Mouse (Mus musculus) CD4-positive, CD25-positive, alpha-beta regulatory T cell, adult 2 months (primary cell): ENCODE measurements around the gene Nrsn2.

Experiments used
- DNase-seq: peaks from one replicate; pipeline ENCODE4 v3.0.0-alpha.2; 2012; ENCODE audit warnings: low read depth, low spot score

Nrsn2 gene

DNA sequence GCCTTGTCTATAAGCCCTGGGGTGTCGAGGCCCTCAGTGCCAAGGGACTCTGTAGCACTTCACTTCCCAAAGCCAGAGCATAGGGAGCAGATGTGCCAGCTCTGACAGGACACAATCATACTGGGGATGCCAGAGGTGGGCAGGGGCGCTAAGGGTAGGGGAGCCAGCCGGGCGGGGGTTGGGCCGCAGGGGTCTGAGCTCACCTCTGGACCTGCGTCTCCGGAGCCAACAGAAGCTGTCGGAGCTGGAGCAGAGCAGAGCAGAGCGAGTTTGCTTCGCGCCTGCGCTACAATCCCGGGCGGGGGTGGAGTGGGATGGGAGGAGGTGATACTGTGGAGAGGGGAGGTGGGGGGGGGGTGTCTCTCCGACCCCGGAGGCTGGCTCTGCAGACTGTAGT, at the start of gene Nrsn2:
Gene Nrsn2, minus strand, starts transcription at position 294 of the 397 bp plus-strand sequence.
- no peak for DNase-seq

DNA sequence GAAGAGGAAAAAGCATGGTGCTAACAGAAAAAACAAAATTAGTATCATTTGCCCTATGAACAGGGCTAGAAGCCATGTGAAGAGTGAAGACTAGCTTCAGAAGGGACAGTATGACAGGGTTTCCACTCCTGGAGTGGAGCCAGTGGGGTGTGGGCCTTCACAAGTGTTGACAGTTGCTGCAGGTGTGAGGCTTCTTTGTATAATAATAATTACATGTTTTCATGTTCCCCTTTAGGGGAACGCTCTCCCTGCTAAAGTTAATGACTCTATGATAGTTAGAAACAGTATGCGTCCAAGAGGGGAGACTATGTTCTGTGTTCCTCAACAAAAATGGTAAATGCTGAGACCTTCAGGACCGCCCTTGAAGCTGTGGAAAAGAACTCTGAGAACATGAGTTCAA, 39.3 kb upstream of the Nrsn2 start:
- no peak for DNase-seq

DNA sequence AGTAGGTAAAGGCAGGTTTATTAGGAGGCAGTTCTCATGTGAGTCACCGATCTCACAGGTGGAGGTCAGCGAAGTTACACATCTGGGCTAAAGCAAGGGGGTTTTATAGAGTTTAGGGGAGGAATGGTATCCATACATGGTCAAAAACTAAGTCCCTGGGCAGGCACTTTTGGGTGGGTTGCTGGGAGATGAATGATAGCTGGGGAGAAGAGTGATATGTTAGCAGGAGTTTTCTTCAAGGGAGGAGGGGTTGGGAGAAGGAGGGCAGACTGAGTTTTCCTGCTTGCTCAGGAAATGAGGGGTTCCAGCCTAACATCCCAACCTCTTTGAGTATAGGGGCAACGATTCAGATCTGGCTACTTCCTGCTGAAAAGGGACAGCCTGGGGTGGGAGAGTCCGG, 38.8 kb upstream of the Nrsn2 start, which contains the start of gene 6820408C15Rik:
Gene 6820408C15Rik, plus strand, starts transcription at position 301 of the 400 bp plus-strand sequence.
- DNase-seq = no peak

DNA sequence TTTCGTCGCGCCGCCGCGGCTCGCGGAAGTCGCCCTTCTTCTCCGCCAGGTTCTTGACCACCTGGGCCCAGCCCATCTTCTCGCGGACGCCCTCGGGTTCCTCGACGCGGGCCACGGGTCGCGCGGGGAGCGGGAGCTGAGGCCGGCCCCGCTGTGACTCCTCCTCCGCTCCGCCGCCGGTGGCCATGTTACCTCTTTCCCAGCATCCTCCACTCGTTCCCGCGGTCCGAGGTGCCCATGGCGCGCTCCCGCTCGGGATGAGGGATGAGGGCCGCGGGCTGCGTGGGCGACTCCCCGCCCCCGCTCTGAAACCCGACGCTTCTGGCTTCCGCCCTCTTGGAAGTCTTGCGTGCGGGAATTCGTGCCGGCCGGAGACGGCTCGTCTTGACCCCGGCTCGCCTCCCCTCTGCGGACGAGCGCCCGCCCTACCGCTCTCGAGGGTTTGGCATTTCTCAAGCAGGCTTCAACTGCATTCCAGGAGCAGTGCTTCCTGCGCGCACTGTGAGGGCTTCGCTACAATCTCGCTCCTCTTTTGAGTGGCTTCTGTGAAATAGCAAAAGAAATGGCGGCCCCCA, 38.2 kb upstream of the Nrsn2 start, which contains the start of gene Zcchc3:
Gene Zcchc3, minus strand, starts transcription at position 437 of the 575 bp plus-strand sequence.
- peak; percentile 68 for DNase-seq

DNA sequence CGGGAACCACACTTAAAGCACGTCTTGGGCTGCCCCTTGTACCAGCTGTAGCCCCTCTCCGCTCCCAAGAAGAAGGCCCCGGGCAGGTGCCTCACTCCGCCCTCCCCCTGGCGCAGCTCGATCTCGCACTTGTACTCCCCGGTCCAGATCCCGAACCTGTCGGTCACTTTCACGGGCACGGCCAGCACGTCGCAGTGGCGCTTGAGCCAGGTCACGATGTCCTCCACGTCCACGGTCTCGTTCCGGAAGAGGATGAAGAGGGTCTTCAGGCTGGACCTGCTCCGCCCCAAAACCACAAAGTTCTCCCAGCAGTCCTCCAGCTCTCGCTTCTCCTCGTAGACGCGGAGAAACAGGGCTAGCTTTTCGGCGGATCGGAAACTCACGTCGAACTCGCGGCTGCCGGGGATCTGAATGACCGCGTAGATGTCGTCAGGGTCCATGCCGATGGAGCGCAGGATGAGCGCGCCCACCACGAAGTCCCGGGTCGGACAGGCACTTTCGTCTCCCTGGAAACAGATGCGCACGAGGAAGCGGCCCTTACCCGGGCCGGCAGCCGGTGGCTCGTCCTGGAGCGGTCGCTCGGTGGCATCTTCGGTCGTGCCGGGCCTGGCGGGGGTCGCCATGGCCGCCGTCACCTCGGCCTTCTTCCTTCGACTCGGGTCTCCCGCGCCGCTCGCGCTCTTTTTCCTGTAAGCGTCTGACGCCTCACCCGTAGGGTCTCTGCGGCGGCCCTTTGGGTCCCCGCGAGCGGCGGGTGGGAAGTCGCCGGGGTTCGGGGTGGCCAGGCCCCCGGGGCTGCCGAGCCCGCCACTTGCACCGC, 37.5 kb upstream of the Nrsn2 start:
- peak; percentile 33 for DNase-seq

DNA sequence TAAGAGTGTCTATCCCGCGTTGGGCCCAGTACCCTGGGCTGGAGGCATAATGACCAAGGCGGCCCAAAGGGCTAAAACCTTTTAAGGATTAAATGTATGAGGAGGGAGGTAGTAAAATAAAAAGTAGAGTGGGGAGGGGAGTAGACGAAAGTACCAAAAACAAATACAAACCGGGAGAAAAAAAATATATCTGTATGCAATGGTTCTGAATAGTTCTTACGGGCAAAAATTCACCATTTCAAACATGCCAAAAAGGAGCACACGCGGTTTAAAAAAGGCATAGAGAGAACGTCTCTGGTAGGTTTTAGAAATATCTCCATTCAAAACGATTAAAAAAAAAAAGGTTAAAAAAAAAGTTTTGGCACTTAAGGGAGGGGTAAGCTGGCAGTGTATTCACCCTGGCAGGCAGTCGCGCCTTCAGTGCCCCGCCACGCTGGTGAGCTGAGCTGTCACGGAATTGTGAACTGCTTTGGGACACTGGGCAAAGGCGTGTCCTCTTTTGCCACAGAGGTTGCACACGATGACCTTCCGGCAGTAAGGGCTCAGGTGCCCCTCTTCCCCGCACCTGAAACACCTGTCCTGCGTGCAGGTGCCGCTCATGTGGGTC, 36.8 kb upstream of the Nrsn2 start:
- DNase-seq = no peak

DNA sequence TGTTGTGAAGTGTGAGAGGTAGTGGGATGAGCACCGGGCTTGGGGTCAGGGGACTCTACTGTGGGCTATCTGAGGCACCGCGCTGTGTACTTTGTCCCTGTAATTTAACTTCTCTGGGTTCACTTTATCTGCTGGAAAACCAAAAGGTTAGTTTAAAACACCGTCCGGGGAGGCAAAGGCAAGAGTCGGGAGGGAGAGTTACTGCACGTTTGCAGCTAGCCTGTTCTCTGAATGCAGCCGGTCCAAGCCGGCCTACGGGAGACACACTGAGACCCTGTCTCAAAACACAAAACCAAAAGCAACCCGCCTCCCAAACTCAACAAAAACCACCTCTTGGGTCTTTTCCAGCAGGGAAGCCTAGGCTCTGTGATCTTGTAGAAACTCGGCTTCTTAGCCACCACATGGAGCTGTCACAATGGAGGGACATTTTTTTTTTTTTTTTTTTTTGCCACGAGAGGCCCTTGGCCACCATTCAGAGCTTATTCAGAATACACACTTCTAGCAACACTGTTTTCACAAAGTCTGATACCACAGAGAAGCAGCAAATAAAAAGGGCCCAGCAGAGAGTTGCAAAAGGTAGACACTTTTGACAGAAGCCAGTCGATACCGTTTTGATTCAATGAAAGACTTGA, 36.2 kb upstream of the Nrsn2 start:
- DNase-seq = no peak

DNA sequence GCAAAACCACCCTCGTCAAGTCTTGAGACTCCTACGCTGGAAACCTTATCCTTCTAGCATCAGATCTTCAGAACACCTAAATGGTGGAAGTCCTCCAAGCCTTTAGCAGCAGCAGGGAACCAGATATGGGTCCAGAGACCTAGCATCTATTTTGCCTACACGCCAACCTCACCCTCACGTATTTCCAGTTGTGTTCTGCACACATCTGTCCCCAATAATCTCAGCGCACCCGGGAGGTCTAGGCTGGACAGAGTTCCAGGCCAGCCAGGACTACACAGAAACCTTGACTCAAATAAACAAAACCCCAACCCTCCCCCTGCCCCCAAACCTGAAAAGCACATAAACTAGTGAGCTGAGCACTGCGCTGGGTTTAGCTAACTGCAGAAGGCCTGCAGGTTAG, 35.0 kb upstream of the Nrsn2 start:
- DNase-seq = no peak

DNA sequence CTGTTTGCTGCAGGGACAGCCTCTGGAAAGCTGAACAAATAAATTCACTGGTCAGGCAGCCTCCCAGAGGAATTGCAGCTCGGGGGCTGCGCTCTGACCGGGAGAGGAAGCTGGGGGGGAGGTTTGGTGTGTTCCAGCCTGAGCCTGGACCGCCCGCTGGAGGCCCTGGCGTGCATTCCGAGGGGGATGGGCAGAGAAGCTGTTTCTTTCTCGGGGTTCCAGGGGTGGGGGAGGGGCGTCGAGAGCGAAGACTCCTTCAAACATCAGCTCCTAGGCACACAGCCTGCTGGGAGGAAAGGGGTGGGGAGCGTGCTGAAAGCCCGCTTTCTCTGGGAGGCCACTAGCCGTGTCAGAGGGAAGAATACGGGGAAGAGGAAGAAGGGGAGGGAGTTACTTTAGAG, 34.5 kb upstream of the Nrsn2 start:
- no peak for DNase-seq

DNA sequence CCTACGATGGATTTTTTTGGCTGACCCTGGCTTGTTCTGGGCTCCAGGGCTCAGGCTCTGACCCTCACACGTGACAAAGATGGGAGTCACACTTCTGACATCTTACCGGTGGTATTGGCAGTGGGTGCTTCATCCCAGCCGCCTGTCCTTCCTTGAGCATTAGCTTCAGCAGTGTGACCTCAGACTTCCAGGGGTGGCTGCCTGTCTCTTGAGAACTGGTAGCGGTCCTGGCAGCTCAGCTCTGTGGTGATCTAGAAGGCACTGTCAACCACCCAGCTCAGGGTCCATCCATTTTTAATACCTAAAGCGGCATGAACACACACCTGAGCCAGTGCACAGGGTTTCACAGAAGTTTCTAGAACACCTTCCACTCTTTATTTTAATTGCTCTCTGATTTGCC, 33.3 kb upstream of the Nrsn2 start:
- DNase-seq = no peak

DNA sequence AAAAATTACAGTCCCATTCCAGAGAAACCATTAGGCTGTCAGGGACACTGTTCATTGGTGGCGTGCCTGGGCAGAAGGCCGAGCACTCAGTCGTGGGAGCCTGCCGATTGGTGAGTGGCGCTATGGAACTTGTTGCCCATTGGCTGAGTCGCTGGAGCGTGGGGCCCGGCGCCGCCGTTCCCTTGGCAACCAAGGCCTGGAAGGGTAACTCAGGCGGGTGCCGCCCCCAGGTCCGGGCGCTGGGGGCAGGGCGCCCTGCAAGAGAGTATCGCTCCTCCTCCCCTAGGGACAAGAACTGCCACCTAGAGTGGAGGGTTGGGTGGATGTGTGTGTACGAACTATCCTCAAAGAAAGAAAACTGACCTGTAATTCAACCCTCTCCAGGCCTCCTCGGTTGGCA, 29.7 kb upstream of the Nrsn2 start:
- DNase-seq = peak; percentile 89

DNA sequence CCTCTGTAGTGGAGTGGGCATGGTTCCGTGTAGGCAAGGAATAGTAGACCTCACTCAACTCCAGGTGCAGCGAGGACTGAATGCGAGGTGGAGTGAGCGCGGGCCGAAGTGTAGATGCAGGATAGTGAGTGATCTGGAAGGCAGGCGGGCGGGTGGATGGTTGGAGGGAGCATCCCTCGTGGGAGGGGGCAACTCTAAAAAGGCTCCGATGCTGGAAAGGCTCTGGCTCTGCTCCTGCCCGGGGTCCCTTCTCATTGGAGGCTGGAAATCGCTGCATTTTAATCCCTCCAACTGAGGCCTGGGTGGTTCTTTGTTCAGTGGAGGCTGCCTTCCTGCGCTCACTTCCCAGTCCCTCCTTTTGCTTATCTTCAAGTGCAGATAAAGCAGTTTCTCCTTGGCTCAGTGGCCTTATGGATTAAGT, 22.7 kb upstream of the Nrsn2 start:
- DNase-seq = no peak

DNA sequence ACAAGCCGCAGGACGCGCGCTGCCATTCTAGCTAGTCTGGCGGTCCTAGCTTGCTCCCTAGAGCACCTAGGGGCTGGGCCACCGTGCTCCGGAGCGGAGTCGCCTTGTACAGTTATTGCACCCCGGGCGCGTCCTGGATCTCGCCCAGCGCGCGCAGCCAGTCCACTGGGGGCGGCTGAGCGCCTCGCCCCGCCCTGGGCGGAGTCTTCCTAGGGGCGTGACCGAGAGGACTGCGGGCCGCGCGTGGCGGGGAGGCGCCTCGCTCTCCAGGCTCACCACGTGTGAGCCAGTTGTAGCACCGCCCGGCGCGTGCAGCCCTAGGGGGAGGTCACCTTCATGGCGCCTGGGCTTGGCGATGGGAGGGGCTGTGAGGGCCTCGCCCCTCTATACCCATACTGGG, 22.3 kb upstream of the Nrsn2 start:
- peak; percentile 92 for DNase-seq

DNA sequence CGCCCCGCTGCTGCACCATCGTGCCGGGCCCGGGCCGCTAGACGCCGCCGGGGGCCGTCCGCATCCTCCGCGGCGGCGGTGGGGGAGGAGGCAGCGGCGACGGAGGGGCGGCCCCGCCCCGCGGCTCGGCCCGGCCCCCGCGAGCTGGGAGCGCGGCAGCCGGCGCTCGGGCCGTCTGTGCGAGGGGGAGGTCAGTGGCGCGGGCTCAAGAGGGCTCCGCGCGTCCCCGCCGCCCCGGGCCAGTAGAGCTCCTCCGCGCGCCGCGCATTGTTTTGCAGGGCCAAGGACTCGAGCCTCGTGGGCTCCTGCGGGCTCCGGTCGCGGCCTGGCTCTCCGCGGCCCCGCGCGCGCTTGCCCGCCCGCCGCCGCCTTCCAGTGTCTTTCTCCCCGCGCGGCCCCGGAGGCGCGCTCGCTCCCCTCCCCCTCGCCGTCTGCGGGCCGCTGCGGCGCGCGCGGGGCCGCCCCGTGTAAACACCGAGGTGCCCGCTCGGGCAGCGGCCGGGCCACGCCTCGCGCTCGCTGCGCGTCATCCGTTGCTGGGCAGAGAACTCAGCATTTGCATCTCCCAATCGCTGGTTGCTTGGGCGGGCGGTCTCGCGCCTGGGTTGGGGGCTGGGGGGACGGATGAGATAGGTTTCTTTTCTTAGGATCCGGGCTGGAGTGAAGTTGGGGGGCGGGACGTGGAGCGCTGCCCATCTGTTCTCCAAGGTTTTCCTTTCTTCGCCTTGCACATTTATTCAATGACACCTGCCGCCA, 21.4 kb upstream of the Nrsn2 start, which contains the start of gene Sox12:
Gene Sox12, minus strand, starts transcription at position 384 of the 756 bp plus-strand sequence.
- peak; percentile 96 for DNase-seq

DNA sequence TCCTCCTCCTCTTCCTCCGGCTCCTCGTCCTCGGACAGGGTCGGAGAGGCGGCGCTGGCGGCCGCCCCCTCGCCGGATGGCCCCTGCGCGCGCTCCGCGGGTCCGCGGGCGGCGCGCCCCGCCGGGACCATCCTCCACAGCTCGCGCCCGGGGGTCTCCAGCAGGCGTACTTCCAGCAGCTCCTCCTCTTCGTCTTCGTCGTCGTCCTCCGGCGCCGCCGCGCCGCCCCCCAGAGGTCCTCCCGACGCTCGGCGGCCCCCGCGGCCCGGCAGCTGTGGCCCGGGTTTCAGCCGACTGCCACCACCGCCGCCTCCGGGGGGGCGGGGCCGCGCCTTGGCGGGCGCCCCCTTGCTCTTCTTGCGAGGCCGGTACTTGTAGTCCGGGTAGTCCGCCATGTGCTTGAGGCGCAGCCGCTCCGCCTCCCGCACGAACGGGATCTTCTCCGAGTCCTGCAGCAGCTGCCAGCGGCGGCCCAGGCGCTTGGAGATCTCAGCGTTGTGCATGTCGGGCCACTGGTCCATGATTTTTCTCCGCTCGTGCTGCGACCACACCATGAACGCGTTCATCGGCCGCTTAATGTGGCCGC, 20.7 kb upstream of the Nrsn2 start:
- DNase-seq = peak; percentile 76

DNA sequence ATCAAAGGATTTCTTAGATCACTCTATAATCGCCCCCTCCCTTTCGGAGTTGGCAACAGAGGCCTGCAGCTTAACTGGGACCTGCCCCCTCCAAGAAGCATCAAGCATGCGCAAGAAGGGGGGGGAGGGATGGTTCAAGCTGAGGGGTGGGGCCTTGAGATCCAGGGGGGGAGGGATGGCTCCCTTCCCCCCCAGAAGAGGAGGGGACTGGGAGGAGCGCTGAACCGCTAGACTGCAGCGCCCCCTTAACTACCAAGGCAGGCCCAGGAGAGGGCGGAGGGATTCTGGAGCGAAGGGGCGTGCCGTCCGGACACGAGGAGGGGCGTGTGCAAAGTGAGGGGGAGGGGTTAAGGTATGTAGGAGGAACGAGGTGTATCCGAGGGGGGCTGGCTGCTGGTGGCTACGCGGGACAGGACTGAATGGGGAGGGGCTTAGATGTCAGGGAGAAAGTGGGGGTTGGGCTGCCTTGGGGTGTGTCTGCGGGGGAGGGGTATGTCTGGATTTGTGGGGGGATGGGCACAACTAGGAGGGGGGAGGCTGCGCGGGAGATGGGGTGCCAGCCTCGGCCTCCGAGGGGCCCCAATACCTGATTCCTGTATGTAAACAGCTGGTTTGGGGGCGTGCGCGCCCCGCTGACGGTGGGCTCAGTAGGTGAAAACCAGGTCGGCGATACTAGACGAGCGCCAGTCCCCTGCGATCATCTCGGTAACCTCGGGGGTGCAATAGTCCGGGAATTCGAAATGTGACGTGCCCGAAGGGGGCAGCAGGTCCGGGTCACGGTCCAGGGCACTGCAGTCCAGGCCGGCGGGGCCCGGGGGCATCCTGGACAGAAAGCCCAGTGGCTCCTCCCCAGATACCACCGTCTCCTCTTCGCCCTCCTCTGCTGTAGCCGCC, 19.9 kb upstream of the Nrsn2 start:
- peak; percentile 80 for DNase-seq

DNA sequence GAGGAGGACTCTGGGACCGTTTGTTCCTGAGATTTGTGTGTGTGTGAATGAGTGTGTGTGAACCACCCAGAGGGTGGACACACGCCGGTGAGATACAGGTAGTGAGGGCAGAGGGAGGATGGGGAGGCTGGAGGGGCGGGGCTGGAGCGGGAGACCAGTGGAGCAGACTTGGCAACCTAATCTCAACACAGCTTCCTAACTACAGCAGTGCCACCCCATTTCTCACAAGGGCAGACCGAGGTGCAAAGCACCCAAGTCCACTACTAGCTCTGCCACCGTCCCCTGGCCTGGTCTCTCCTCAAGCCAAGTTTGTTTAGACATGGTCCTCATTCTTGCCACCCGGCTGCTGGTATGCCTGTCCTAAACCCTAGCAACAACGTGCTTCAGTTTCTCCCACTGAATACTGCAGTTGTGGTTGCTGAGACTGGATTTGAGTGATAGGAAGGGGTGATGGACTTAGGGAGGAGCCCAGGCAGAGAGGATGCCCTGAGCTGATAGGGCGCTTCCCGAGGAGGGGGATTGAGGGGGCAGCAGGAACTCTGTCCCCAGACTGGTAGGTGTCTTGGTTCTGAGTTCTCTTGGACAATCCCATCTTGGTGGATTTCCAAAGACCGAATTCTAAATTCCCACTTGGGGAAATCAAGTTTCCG, 19.0 kb upstream of the Nrsn2 start:
- no peak for DNase-seq

DNA sequence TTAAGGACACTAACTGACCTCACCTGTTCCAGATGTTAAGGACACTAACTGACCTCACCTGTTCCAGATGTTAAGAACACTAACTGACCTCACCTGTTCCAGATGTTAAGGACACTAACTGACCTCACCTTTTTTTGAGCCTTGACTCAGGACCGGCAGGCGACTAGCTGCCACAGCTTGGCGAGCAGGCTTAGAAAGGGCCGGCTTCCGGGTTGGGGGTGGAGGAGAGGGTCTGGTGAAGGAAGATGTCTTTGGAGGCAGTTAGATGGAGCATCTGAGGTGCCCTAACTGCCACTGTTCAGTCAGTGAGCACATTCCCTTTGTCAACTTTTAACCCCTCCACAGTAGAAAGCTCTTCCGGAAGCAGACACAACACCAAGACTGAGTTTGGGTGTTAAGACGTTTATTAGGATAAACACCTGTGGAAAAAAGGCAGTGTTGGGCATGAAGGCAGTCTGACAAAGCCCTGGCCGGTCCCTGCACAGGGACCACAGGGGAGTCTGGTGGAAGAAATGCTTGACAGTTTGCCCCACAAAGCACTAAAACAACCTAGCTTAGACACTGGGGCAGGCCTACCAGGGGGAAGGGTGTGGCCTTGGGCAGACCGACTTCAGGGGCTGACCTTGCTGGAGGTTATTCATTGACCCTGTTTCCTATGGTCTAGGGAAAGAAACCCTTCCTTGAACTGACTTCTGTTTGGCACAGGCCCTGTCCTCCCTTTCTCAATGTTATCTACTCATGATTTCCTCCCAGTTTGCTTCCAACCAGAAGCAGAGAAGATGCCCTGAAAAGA, 17.0 kb upstream of the Nrsn2 start:
- no peak for DNase-seq

DNA sequence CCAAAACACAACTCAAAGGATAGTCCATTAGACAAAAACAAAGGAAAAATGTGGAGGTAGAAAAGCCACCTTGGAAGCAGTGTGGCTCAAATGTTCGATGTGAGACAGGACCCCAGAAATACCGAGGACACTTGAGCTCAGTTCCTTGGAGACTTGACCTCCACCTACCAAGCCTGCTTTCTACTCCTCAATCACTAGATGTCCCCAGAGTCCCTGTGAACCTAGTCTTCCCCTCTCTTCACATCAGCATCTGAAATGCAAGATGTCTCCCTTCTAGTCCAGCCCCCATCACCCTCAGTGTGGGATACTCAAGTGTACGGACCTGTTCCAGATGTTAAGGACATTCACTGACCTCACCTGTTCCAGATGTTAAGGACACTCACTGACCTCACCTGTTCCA, 16.3 kb upstream of the Nrsn2 start:
- DNase-seq = peak; percentile 75
